Mouse (Mus musculus) stomach, embryonic 15.5 days (tissue): ENCODE data around the gene Gtse1. TPM values are rescaled to one million over a fixed set of nuclear protein-coding genes. Genes with fewer than 3 reads are reported as not detected.

Experiments
- ATAC-seq: fragments of 200-750 bp; cut with Nextera tagmentation; 2 replicates; pipeline ENCODE4 v1.8.0; 2017; ENCODE audit warnings: low read depth, moderate number of reproducible peaks, moderate TSS enrichment; ENCODE audit not compliant: insufficient read depth, low FRiP score
- H3K27ac ChIP-seq: fragments of 300-500 bp; sonication (generic); 2 replicates; pipeline ENCODE4 v1.5.1; 2015; ENCODE audit warnings: mild to moderate bottlenecking, inconsistent platforms
- H3K27me3 ChIP-seq: fragments of 300-500 bp; sonication (generic); replicated peaks from 2 replicates; pipeline ENCODE4 v1.6.1; 2015; ENCODE audit warnings: inconsistent platforms
- H3K36me3 ChIP-seq: fragments of 300-500 bp; sonication (generic); 2 replicates; pipeline ENCODE4 v1.6.1; 2015; ENCODE audit warnings: inconsistent platforms
- H3K4me1 ChIP-seq: fragments of 300-500 bp; sonication (generic); 2 replicates; pipeline ENCODE4 v1.6.1; 2015; ENCODE audit warnings: inconsistent platforms
- H3K4me2 ChIP-seq: fragments of 300-500 bp; sonication (generic); 2 replicates; pipeline ENCODE4 v1.6.1; 2015; ENCODE audit warnings: mild to moderate bottlenecking, inconsistent platforms
- H3K4me3 ChIP-seq: fragments of 300-500 bp; sonication (generic); replicated peaks from 2 replicates; pipeline ENCODE4 v1.5.1; 2015; ENCODE audit warnings: inconsistent platforms
- H3K9ac ChIP-seq: fragments of 300-500 bp; sonication (generic); 2 replicates; pipeline ENCODE4 v1.6.1; 2015; ENCODE audit warnings: inconsistent platforms
- H3K9me3 ChIP-seq: fragments of 300-500 bp; sonication (generic); 2 replicates; pipeline ENCODE4 v1.6.1; 2016; ENCODE audit warnings: inconsistent platforms
- WGBS: fragments of 180-500 bp; shearing (Covaris S2); methylation state at CpG from one replicate; pipeline ENCODE4 v1.1.7; 2015; 5-methylcytosine and 5-hydroxymethylcytosine counted together
- polyA plus RNA-seq: library from polyadenylated mRNA; unstranded; fragments of >200 nt; fragmentation: Nextera tagmentation; extraction: Ambion mirVana; gene quantifications from 2 replicates; pipeline ENCODE4 v1.2.1, GENCODE M21; 2015

The Gtse1 gene
- polyA plus RNA-seq, 1 experiment from 2014 or later = 23.5 TPM

GRCm38 (mm10) chr15:85902505-85902904 lies 43.0 kb downstream of the Gtse1 start:
- no peak overlapping the region for H3K9ac ChIP-seq
- ATAC-seq = no peak
- H3K9me3 ChIP-seq = no peaks in the 10 kb centered on the region
- 77% methylated on average over 10 of the region's 10 CpGs for WGBS
- H3K36me3 ChIP-seq = peaks cover 7% of the 10 kb centered on the region
- no peak overlapping the region for H3K4me2 ChIP-seq
- H3K27me3 ChIP-seq = no peaks in the 10 kb centered on the region
- H3K4me3 ChIP-seq = no peak overlapping the region
- H3K4me1 ChIP-seq = no peaks in the 10 kb centered on the region
- no peak overlapping the region for H3K27ac ChIP-seq

GRCm38 (mm10) chr15:85903826-85904225 lies 44.3 kb downstream of the Gtse1 start:
- Histone ChIP-seq H3K27me3 (no peaks in the 10 kb centered on the region), H3K9ac (no peak overlapping the region), H3K9me3 (no peaks in the 10 kb centered on the region), H3K4me2 (no peak overlapping the region), H3K4me1 (peaks cover 2% of the 10 kb centered on the region; the same call in 1 of the 2 replicates), H3K36me3 (no peaks in the 10 kb centered on the region; the same call in 1 of the 2 replicates), H3K27ac (no peak overlapping the region), H3K4me3 (no peak overlapping the region)
- no peak for ATAC-seq
- 61% methylated on average over 8 of the region's 8 CpGs for WGBS

GRCm38 (mm10) chr15:85908660-85909491 lies 49.3 kb downstream of the Gtse1 start:
- peak overlapping the region; percentile 57; the same call in 1 of the 2 replicates for H3K27ac ChIP-seq
- H3K4me2 ChIP-seq = peak overlapping the region; percentile 10; the same call in 1 of the 2 replicates
- H3K9ac ChIP-seq = no peak overlapping the region
- H3K4me3 ChIP-seq = no peak overlapping the region
- no peak for ATAC-seq
- peaks cover 20% of the 10 kb centered on the region for H3K4me1 ChIP-seq
- 79% methylated on average over 7 of the region's 7 CpGs for WGBS
- H3K9me3 ChIP-seq = no peaks in the 10 kb centered on the region
- no peaks in the 10 kb centered on the region for H3K27me3 ChIP-seq
- no peaks in the 10 kb centered on the region for H3K36me3 ChIP-seq

- peak overlapping the region; percentile 57; the same call in 1 of the 2 replicates for H3K27ac ChIP-seq
- peaks cover 20% of the 10 kb centered on the region for H3K4me1 ChIP-seq
- peak; percentile 20; the same call in 1 of the 2 replicates for ATAC-seq
- H3K9ac ChIP-seq = no peak overlapping the region
- peak overlapping the region; percentile 10; the same call in 1 of the 2 replicates for H3K4me2 ChIP-seq
- no peaks in the 10 kb centered on the region for H3K36me3 ChIP-seq
- no peak overlapping the region for H3K4me3 ChIP-seq
- WGBS = 60% methylated on average over 3 of the region's 3 CpGs
- no peaks in the 10 kb centered on the region for H3K9me3 ChIP-seq
- H3K27me3 ChIP-seq = no peaks in the 10 kb centered on the region
Observed at GRCm38 (mm10) chr15:85909492-85909829, 49.9 kb downstream of the Gtse1 start.

- ATAC-seq = peak; percentile 76
- Histone ChIP-seq H3K4me3 (no peak overlapping the region), H3K36me3 (no peaks in the 10 kb centered on the region), H3K4me1 (peaks cover 20% of the 10 kb centered on the region), H3K9ac (no peak overlapping the region), H3K9me3 (no peaks in the 10 kb centered on the region), H3K4me2 (0 out of 2 replicates have a peak overlapping the region, but pooled peaks have one; percentile 10), H3K27me3 (no peaks in the 10 kb centered on the region), H3K27ac (peak overlapping the region; percentile 60)
- WGBS = 22% methylated on average over 10 of the region's 10 CpGs
Observed at GRCm38 (mm10) chr15:85909931-85910330, 50.4 kb downstream of the Gtse1 start.

- Histone ChIP-seq H3K4me2 (no peak overlapping the region), H3K4me1 (peaks cover 20% of the 10 kb centered on the region), H3K9ac (no peak overlapping the region), H3K36me3 (no peaks in the 10 kb centered on the region), H3K27me3 (no peaks in the 10 kb centered on the region), H3K9me3 (no peaks in the 10 kb centered on the region), H3K27ac (no peak overlapping the region), H3K4me3 (no peak overlapping the region)
- no peak for ATAC-seq
- WGBS = 36% methylated on average over 2 of the region's 2 CpGs
Observed at GRCm38 (mm10) chr15:85913605-85914004, 54.1 kb downstream of the Gtse1 start.

- H3K4me3 ChIP-seq = no peak overlapping the region
- no peak overlapping the region for H3K27ac ChIP-seq
- H3K4me2 ChIP-seq = no peak overlapping the region
- no peak overlapping the region for H3K9ac ChIP-seq
- ATAC-seq = no peak
- H3K4me1 ChIP-seq = no peaks in the 10 kb centered on the region
- no peaks in the 10 kb centered on the region for H3K9me3 ChIP-seq
- WGBS = 63% methylated on average over 8 of the region's 8 CpGs
- no peaks in the 10 kb centered on the region for H3K27me3 ChIP-seq
- no peaks in the 10 kb centered on the region for H3K36me3 ChIP-seq
Observed at GRCm38 (mm10) chr15:85919191-85919891, 59.8 kb downstream of the Gtse1 start.

GRCm38 (mm10) chr15:85919892-85920248 lies 60.3 kb downstream of the Gtse1 start:
- ATAC-seq = no peak

GRCm38 (mm10) chr15:85921855-85922254 lies 62.3 kb downstream of the Gtse1 start:
- ATAC-seq = no peak
- H3K4me2 ChIP-seq = no peak overlapping the region
- H3K36me3 ChIP-seq = no peaks in the 10 kb centered on the region
- no peak overlapping the region for H3K9ac ChIP-seq
- H3K27me3 ChIP-seq = no peaks in the 10 kb centered on the region
- H3K27ac ChIP-seq = no peak overlapping the region
- no peaks in the 10 kb centered on the region for H3K9me3 ChIP-seq
- H3K4me1 ChIP-seq = no peaks in the 10 kb centered on the region
- WGBS = 93% methylated on average over 11 of the region's 11 CpGs
- H3K4me3 ChIP-seq = no peak overlapping the region

More at GRCm38 (mm10) chr15:85919892-85920248, 60.3 kb downstream of the Gtse1 start:
- Histone ChIP-seq H3K4me1 (no peaks in the 10 kb centered on the region), H3K27me3 (no peaks in the 10 kb centered on the region), H3K4me3 (no peak overlapping the region), H3K4me2 (no peak overlapping the region), H3K27ac (no peak overlapping the region), H3K36me3 (no peaks in the 10 kb centered on the region), H3K9me3 (no peaks in the 10 kb centered on the region), H3K9ac (no peak overlapping the region)
- 69% methylated on average over 8 of the region's 8 CpGs for WGBS

Other genes starting within 250 kb of the Gtse1 start
- gene Ppara, start 124.8 kb upstream of the Gtse1 start, polyA plus RNA-seq = 8.7 and 9.6 TPM in 2 replicates
- gene Cdpf1, start 48.0 kb upstream of the Gtse1 start, polyA plus RNA-seq = 41.1 and 42.7 TPM in 2 replicates
- gene Pkdrej, start 38.0 kb upstream of the Gtse1 start, polyA plus RNA-seq = 0.18 and 0.21 TPM in 2 replicates
- gene Ttc38, start 27.4 kb upstream of the Gtse1 start, polyA plus RNA-seq = 8.3 and 9.1 TPM in 2 replicates
- 39.0 and 45.6 TPM in 2 replicates for gene Trmu, start 19.6 kb downstream of the Gtse1 start, polyA plus RNA-seq
- gene Celsr1, start 174.0 kb downstream of the Gtse1 start, polyA plus RNA-seq = 3.1 and 3.2 TPM in 2 replicates
- gene Gramd4, start 197.9 kb downstream of the Gtse1 start, polyA plus RNA-seq = 13.8 and 15.2 TPM in 2 replicates